Mouse (Mus musculus): ENCODE data around the gene Unc13a. TPM values are rescaled to one million over a fixed set of nuclear protein-coding genes. Genes with fewer than 3 reads are reported as not detected.

The Unc13a gene
- total RNA-seq, 2 experiments from 2014 or later = 0.55 to 0.87 TPM

- DNase-seq = no peak
Observed at GRCm38 (mm10) chr8:71665331-71666130, 6.0 kb downstream of the Unc13a start.

GRCm38 (mm10) chr8:71660325-71661120 lies 11.0 kb downstream of the Unc13a start:
- DNase-seq = peak; percentile 77 to 93

DNA sequence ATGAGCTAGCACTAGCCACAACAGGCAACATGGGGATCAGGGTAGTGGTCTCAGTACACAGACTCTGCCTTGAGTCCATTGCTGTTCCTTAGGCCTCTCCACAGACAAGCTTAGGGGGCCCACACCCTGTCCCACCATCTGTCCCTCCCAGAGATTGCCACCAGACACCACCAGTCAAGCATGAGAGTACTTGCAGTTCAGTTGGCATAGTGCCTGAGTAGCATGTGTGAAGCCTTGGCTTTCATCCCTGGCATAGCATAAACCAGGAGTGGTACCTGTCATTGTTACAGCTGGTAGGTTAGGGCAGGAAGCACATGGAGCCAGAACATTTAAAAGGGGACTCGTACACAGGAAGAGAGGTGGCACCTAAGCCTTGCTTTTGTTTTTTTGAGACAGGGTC lies 11.8 kb downstream of the Unc13a start:
- no peak for DNase-seq

DNA sequence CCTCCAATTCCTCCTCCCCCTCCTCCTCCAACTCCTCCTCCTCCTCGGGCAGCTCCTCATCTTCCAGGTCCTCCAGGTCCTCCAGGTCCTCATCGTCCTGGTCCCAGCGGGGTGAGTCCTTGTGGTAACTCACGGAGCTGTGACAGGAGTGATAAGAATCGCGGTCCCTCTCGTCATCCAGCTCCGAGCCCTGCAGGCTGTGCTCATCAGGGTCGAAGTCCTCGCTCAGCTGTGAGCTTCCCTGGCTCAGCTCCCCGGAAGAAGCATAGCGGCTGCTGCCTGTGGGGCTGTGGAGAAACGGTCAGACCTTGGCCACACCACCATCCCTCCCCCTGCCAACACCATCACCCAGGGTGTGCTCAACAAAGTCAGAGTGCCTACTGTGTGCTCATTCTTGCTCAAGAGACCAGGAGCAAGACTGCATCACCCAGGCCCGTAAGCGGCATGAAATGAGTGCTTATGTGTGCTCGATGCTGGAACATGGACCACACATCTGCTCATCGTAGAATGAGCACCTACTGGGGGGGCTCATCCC lies 13.0 kb downstream of the Unc13a start:
- DNase-seq = no peak

DNA sequence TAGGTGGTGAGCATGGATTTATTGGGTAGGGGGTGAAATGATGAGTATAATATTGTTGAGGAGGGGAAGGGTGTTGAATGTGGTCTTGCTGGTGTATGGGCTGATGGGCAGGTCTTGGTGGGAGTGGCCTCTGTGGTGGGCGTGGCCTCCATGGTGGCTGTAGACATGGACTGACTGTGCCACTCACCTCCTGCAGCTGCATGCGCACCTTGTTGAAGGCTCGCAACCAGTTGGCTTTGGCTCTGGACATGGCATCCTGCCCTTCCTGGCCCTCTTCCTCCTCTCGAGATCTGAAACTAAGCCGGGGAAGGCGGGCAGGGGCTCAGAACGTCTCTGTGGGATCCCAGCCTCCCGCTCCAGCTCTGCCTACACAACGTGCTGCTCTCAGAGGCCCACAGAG lies 13.7 kb downstream of the Unc13a start:
- DNase-seq = no peak

GRCm38 (mm10) chr8:71654600-71654999 lies 17.0 kb downstream of the Unc13a start:
- DNase-seq = no peak

DNA sequence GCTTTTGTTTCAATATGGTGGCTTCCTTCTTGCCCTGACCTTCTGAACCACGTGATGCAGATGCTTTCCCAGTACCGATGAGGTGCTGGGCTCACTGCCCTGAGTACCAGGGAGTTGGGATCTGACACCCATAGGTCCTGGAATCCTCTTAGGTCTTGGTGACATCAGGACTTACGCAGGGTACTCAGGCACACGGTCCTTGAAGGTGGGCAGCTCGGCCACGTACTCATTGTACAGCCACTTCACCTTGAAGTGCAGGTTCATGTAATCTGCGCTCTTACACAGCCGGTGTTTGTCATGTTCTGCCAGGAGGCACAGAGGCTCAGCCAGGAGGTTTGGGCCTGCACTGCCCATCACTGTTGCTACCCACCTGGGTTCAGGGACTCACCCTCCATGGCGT lies 26.0 kb downstream of the Unc13a start:
- no peak for DNase-seq

DNA sequence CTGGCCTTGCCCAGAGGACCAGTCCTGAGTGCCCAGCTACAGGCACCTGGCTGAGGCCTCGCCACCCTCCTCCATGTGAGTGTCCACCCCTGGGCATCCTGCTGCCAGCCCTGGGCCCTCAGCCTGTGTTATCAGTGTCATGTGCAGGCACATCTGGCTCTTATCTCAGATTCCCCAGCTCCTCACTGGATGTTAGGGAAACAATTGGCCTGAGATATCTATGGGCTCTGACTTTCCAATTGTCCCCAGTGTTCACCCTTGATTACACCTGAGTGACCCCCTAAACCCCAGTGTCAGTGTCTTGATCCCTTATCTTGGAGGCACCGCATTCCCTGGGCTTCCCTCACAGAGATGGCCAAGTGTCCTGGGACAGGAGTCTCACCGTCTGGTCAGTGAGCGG lies 32.2 kb downstream of the Unc13a start:
- no peak for DNase-seq

- no peak for DNase-seq
Observed at GRCm38 (mm10) chr8:71638321-71638720, 33.2 kb downstream of the Unc13a start.

DNA sequence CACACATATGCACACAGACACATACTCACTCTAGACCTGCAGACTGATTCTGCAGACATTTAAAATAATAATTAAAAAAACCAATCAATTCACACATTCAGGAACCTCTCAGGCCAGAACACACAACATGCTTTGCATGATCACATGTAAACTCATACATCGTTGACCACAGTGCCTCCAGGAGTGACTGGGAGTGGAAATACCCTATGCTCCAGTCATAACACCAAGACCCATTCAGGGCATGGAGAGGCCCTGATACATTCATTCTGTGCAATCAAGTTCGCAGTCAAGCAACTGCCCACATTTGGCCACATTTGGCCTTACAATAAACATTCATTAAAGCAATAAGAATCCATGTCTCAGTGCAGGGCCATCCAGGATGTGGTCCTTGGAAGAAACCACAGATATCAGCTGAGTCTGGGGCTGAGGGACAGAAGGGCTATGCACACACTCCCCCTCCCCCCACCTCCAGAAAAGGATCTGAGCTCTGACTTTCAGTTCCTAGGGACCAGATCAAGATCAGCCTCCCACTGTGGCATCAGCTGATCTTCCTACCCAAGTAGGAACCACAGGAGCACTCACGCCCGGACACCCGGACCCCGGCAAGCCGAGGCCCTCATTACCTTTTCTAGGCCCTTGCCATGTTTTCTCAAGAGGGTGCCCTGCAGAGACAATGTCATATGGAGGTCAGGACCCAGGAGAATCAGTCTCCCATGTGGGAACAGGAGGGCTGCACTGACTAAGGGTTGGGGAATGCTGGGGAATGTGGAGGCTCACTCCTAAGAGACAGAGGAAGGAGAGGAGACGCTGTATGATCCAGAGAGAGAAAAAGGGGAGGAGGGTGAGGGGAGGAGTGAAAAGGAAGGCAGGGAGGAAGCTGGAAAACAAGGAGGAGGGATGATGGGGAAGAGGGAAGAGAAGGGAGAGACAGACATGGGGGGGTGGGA lies 34.1 kb downstream of the Unc13a start:
- DNase-seq = no peak

GRCm38 (mm10) chr8:71633981-71634667 lies 37.4 kb downstream of the Unc13a start:
- peak; percentile 57 to 58 for DNase-seq

GRCm38 (mm10) chr8:71633164-71633563 lies 38.4 kb downstream of the Unc13a start:
- DNase-seq = peak; percentile 60 to 66

DNA sequence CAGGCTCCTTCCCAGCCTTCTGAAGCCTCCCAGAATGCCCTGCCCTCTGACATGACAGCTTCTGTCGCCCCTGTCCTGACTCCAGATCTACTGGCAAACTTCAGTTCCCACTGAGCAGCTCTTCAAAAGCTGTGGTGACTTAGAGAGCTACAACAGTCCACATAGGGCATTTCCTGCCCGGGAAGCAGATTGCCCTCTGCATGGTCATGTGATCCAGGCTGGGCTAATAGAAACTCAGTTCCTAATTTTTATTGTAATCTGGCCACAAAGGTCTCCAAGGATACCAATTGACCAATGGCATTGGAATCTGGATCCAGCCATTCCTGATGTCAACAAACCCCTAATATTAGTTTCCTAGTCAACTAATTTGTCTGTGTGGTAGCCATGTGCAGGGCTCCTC lies 39.7 kb downstream of the Unc13a start:
- DNase-seq = peak in 1 of 2 experiments; percentile 29

DNA sequence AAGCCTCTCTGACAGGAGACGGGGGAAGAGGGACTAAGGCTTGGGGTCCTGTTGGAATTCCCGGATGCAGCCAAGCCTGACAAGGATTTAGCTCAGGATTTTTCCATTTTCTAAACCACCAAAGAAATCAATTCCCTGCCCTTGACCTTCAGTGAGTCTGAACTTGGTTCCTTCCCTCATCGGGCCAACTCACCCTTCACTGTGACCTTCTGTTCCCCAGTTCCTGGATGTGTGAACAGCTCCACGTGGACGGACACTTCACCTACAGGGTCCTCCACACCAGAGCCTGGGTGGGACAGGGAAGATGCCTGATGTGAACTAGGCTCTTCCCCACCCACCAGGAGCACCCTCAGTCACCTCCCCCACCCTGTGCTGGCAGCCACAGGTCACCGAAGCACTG lies 40.8 kb downstream of the Unc13a start:
- DNase-seq = no peak

DNA sequence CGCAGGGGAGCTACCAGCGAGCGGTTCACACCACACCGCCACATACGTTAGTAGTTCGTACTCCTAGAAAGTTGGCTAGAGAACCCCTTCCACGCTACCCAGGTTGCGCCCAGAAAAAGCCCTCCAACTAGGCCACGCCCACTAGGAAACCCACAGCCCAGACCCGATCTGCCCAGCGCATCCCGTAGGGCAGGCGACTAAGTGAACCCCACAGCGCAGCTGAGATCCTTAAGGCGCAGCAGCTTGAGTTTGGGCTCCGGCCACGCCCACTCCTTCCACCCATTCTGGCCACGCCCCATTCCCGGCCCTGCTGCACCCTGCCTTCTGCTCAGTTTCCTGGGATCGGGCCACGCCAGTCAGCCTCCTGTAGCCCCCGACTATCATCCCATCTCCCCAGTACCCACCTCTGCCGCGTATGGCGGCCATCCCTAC lies 41.8 kb downstream of the Unc13a start:
- DNase-seq = peak; percentile 42 to 57

DNA sequence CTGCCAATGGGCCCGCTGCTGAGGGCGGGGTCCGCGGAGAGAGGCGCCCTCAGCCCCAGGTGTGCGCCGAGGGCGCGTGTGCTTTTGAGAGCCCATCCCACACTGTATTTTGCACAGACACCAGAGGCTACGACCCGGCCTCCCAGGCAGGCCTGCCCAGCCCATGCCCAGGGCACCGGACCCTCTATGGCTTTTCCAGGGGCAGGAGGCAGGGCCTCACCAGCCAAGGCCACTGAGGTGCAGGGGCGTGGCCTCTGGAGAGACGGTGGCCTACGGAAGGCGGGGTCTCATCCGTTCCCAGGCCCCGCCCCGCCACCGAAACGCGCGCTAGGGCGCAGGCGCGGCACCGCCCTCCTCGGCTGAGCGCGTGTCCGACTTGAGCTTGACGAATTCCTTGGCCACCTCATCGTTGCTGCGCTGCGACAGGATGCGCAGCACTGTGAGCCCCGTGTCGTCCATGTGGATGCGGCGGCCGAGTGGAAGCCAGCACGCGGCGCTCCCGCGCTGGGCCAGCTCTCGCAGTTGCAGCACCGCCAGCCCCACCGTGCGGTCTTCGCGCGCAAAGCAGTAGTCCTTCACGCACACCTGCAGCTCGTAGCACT lies 42.4 kb downstream of the Unc13a start:
- DNase-seq = peak; percentile 96

DNA sequence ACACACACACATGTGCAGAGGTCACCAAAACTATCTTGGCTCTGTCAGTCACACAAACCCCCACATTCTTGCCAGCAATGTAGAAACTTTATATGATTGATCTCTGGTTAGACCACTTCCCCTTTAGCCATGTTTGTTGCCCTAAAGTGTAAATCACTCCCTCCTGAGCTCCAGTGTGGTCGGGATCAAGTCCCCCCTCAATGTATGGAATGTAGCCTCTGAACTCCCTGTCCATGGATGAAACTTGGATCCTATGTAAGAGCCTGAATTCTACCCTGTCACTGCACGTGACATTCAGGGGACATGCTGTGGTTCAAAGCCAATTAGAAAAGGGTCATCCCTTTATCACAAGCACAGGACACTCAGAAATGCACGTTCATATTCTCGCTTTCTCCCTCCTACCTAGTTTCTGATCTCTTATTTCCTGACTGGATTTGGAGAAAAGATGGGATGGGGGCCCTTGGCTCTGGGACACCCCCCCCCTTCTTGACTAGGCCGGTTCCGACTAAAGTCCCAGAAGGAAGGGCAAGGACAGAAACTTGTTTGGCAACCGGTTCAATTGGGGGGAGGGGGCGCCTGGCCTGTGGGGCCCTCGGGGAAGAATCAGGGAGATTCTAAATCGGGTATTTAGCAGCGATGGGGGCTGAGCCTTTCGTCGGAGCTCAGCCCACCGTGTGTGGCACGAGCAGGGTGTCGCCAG lies 43.0 kb downstream of the Unc13a start:
- DNase-seq = no peak

DNA sequence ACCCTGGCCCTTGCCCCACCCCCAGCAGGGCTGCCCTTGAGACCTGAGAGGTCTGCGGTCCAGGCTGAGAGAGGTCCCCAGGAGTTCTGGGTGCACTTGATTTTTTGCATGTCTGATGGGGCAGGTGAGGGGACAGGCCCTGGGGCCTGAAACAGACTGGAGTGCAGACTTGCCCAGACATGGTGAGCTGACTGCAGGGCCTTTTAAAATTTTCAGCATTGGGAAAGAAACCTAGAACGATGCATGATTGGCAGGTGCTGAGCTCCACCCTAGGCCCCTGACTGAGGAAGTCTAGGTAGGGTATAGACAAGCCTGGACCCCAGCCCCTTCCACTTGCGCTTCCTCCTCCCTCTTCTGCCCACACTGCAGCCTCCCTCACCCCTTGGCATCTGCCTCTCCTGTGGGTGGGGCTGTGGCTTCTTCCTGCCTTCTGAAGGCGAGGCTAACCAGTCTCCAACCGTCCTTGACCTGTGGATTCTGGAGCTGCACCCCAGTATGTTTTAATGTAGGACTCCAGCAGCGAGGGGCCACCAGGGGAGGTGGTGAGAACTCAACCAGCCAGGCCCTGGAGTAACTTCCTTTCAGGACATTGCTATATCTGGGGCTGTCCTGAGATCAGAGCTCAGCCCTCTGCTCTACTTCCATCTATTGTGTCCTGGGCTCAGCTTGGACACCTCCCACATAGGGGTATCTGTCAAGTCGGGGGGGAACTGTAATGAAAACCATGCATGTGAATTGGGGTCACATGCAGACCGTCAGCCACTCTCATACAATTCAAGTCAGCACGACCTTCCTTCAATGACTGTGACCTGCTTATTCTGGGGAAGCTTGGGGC lies 44.1 kb downstream of the Unc13a start:
- peak in 1 of 2 experiments; percentile 49 for DNase-seq

- no peak for DNase-seq
Observed at GRCm38 (mm10) chr8:71626753-71627152, 44.8 kb downstream of the Unc13a start.
